Mouse (Mus musculus) thymus, postnatal 25 days (tissue): ENCODE results near the gene Loxl1.

Source experiments
- DNase-seq: peaks from one replicate; pipeline ENCODE4 v3.0.0; 2022

Loxl1 gene

GRCm38 (mm10) chr9:58312944-58313359 is at the start of gene Loxl1:
TSS of gene Loxl1 (minus strand) at chr9:58313186.
- no peak for DNase-seq

DNA sequence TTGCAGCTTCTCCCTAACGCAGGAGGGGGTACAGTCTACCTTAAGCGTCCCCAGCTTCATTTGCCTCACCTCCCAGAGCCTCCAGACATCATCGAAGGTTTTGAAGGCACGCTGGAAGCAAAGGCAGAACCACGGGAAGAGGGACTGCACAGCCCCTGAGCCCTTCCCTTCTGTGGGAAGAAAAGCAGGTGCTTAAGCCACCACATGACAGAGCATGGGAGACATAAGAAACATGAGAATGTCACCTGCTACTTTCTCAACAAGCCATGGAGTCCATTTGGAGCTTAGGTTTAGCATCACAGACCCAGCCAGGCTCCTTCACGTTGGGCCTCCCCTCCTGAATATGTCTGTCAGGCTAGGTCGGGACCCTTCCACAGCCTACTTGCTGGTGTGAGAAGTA is 49.0 kb upstream of the Loxl1 start:
- no peak for DNase-seq

- DNase-seq, result no peak
Measured at GRCm38 (mm10) chr9:58361373-58361772, 48.4 kb upstream of the Loxl1 start.

- no peak for DNase-seq
Measured at GRCm38 (mm10) chr9:58355262-58356050, 42.5 kb upstream of the Loxl1 start.

- DNase-seq, result no peak
Measured at GRCm38 (mm10) chr9:58354701-58355100, 41.7 kb upstream of the Loxl1 start.

DNA sequence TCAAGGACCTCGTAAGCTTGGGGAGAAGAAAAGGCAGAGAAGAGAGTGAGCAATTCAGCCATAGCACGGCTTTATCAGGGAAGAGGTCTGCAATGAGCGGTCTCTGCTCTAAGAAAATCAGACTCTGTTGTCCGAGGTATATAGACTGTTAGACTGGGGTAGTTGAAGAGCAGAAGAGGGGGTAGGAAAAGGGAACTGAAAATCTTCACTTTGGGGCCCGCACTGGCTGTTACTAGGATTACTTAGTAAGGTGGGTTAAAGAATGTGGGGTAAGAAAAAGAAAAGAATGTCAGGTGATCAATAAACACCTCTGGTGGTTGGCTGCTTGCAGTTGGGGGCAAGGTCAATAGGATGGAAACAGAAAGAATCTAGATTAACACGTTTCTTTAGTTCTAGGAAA is 40.2 kb upstream of the Loxl1 start:
- DNase-seq, result no peak

GRCm38 (mm10) chr9:58347795-58348194 is 34.8 kb upstream of the Loxl1 start:
- no peak for DNase-seq

DNA sequence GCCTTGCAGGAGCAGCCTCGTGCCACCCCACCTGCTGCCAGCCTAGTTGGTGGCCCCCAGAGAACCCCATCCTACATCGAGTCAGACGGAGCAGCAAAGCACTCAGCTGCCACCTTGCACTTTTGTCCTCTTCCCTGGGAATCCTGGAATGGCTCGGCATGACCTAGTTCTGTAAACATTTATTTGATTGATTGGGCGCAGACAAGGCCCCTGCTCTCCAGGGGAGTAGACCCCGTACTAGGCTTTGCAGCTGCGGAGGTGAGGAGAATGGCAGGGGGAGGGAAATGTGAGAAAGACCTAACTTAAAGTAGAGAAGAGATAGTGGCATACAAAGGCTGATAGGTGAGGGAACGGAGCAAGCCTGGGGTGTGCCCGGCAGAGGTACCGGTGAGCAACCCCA is 33.5 kb upstream of the Loxl1 start:
- no peak for DNase-seq

DNA sequence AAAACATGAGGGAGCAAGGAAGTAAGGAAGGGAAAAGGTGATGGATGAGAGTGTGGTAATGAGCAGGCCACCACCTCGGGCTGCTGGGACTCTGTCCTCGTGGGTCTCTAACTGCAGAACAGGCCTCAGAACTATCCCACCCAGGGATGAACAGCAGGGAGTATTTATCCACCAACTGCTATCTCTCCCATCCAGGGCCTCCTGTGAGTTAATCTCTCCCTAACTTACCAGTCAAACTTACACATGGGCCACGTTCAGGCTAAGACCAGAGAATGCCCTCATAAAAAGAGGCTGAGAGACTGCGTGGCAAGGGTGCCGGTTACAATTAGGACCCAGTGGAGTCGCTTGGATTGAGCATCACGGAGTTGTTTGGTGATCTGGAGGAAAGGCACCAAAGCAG is 33.0 kb upstream of the Loxl1 start:
- no peak for DNase-seq

DNA sequence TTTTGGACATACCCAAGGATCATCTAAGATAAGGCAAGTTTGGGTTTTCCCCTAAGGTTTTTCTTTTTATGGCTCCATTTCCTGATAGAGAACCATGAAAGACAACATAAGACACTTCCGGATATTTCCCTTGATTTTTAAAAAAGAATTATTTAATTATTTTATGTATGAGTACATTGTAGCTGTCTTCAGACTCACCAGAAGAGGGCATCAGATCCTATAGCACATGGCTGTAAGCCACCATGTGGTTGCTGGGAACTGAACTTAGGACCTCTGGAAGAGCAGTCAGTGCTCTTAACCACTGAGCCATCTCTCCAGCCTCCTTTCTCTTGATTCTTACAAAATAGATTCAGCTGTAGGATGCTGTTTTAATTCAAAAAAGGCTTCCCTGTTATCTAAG is 28.8 kb upstream of the Loxl1 start:
- DNase-seq, result no peak

DNA sequence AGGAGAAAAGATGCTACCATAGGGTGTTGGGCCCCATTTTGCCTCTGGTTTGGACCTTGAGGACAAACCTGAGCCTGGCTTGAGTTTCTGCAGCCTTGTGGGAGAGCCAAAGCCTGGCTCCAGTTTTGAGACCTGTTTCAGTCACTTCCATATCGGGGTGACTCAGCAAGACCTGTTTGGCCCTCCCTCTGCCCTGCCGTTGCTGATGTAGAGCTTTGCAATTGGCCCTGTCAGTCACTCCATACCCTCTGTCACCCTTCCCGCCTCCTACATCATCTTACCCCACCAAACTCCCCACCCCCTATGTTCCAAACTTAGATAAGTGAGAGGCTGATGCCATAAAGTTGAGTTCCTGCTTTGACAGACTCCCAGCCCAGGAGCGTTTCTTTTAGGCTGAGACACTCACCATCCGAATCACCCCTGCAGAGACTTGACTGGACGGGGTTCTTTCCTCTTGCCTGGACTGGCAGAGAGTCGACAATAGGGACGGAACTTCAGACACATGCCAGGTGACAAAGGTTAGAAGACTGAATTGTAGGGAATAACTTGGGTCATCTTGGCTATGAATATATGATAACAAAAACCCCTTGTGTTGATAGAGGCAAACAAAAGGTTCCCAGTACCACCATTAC is 23.8 kb upstream of the Loxl1 start:
- no peak for DNase-seq

GRCm38 (mm10) chr9:58331276-58331675 is 18.3 kb upstream of the Loxl1 start:
- DNase-seq, result no peak

DNA sequence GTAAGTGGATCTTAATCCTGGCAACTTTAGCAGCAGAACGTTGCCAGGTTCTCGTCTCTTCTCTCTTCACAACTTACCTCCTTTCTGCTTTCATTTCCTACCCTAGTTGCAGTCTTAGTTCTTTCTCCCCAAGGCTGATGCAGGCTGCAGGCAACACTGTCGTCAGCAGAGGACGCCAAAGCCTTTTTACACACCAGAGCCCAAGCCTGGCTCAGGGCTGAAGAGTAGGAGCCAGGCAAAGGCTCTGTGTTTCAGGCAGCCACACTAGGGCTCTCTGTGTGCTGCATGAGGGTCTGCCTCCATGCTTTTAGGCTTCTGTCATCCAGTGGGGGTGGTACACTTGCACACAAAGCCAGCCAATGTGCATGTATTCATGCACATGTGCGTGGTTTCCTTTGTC is 17.3 kb upstream of the Loxl1 start:
- DNase-seq, result no peak

- DNase-seq, result no peak
Measured at GRCm38 (mm10) chr9:58327382-58327781, 14.4 kb upstream of the Loxl1 start.

DNA sequence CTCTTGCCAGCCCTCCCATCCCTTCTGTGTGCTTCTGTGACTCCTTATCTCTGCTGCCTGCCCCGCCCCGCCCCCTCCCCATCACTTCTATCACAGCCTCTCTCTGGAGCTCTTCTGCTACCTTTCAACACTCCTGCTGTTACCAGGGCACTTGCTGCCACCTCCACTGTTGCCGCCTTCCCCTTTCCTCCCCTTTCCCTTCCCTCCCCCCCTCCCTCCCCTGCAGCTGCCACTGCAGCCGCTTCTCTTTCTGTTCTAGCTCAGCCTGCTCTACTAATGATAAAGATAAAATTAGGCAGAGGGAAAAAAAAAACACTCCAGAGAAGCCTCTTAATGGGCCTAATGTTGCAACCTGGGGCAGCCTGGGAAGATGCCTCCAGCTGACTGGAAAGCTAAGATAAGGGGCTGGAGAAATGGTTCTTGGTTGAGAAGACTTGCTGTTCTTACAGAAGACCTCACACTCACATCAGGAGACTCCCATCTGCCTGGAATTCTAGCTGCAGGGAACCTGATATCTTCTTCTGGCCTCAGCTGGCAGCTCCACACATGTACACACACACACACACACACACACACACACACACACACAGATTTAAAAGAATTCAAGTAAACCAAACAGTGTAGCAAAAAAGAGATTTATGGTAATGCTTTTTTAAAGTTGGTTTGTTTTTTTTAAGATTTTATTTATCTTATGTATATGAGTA is 13.6 kb upstream of the Loxl1 start:
- no peak for DNase-seq

GRCm38 (mm10) chr9:58321681-58322080 is 8.7 kb upstream of the Loxl1 start:
- DNase-seq, result no peak

DNA sequence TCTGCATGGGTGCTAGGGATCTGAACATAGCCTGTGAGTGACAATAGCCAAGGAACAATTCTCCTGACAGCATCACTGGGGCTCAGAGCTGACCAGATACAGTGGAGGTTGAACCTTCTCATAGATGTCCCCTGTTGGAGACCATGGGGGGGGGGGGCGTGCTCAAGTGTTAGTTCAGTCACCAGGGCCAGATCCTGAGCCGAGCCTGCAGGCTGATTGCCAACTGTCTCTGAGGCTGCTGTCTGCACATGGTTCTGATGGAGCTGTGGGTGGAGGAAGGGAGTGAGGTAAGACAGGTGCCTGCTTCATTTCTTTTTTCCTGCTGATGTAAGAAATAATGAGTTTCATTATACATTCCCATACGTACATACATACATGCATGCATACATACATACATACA is 5.3 kb upstream of the Loxl1 start:
- DNase-seq, result no peak

DNA sequence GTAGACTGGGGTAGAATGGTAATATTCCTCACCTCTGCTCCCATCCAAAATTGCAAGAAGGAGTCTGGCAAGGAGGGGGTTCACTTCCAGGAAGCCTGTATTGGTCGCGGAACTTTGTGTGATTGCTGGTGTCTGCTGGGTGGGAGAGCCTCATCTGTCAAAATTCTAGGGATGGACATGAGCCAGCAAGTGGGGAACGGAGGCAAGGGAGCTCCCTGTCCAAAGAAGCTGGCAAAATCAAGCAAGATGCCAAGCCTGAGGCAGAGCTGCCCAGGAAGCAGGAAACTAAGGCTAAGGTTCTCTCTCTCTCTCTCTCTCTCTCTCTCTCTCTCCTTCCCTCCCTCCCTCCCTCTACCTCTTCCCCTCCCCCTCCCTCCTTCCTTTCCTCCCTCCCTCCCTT is 4.4 kb upstream of the Loxl1 start:
- DNase-seq, result no peak

DNA sequence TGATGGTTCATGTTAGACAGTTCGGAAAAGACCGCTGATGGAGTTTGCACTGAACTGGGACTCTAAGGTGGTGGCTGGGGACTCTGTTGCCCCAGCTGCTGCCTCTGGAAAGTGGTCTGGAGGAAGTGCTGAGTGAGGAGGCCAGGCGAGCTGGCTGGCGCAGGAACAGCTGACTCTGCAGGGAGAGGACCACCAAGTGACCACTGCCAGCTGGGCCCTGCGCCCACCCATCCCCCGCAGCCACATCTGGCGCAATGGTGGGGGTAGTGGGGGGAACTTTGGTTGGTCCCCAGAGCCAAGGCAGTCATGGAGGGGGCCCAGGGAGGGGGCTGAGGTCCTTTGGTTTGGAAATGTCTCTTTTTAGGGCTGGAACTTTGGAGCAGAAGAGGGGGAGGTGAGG is 3.8 kb upstream of the Loxl1 start:
- DNase-seq, result no peak

DNA sequence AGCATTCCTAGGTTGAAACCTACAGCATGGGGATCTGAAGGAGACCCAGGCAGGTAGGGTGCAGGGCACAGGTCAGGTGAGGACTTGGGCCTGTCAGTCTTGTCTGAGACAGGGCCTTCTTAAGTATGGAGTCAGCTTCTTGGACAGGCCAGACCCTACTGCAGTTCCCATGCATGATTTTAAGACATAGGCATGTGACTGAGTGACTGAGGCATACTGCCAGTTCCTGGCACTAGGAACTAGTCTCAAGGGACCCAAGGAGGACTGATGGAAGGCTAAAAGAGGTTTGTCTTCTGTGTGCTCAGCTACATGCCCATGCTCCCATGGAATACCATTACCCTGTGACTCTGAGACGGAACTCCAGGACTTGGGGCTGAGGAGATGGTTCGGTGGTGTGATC is 2.9 kb upstream of the Loxl1 start:
- DNase-seq, result no peak

DNA sequence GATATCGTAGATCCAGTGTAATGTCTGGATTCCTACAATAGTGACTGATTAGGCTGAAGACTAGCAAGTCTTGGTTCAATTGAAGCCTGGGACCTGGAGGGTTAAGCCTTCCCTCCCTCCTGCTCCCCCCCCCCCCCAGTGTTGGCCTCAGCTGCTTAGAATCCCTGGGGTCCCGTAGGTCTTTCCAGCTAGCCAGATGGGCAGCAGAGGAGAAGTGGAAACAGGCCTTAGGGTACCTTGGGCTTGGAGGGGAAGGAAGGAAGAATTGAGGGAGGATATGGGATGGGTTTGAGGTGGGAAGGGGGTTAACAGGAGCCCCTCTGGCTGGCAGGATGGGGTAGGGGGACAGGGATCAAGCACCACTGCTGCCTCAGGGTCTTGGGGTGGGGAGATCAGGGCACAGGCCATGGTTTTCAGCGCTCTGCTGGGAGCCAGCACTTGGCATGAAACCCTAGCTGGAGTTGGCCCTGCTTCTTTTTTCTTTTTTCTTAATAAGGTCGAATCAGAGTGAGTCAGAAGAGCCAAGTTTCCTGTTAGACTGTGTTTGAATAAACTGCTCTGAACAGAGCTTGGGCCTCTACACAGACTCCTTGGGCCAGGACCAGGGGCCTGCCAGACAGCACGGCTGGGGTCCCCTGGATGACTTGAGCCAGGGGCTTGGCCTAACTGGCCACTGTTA is 1.8 kb upstream of the Loxl1 start:
- DNase-seq, result no peak

DNA sequence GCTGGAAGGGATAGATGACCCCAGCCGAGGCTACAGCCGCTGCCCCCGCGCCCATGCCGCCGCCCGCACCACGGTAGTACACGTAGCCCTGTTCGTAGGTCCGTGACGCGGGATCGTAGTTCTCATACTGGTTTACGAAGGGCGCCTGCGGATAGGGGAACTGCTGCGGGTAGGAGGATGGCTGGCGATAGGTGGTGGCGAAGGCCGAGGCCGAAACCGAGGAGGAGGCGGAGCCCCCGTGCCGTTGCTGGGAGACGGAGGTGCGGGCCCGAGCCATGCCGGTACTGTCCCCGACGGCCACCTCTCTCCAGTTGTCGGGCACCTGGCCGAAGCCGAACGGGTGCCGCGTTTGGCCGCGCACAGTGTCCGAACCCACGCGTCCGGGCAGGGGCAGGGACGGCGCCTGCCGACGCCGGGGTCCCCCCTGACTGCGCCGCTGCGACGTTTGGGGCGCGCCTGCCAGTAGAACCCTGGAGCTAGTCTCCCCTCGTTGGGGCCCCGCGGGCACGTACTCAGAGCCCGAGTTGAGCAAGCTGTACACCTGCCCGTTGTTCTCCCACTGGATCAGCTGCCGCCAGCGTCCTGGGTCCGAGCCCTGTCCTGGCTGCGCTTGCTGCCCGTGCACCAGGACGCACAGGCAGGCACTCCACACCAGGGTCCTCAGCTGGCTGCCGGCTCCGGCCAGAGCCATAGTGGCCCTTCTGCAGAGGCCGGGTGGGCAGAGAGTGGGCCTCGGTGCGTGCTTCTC is 616 bp downstream of the Loxl1 start:
- DNase-seq, result no peak
